Comparison of ENCODE assay signal across 26 mouse cellular contexts in the genomic region with DNA sequence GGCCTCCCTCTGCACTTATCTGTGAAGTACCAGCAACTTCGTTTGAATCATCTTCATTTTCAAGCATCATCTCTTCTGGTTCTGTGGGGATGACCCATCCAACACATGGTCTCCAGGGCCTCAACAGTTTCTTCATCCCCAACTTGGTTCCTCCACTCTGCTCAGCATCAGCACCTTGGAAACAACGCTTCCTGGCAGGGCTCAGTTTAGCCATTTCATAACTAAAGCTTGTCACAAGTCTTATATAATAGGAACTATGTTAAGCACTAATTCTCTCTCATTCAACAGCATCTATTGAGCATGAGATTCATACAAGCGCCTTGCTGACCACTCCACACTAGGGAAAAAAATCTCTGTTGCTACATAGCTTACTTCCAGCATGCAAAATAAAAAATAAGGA. TPM values are rescaled to one million over a fixed set of nuclear protein-coding genes. Genes with fewer than 3 reads are reported as not detected.
"Had no signal": no experiment of that assay in that cellular context is flagged by ENCODE, and none has a peak within 500 bp of the region (broad histone marks: within the 10 kb centered on the region; RNA-seq: fewer than 3 reads in every experiment).

No protein-coding gene starts in this region.

- ATAC-seq: hindbrain, embryonic 16.5 days; inflammation-experienced regulatory T-cells, adult 6 months; intestine, embryonic 15.5 days; intestine, postnatal 0 days had no signal

- H3K9me3 ChIP-seq: heart, embryonic 12.5 days; hindbrain, embryonic 10.5 days; hindbrain, embryonic 12.5 days; intestine, embryonic 15.5 days; limb, embryonic 10.5 days; limb, embryonic 12.5 days; liver, embryonic 13.5 days had no signal

- H3K4me3 ChIP-seq: gastrocnemius, adult 2 months; heart, adult 2 months; heart, embryonic 12.5 days; hindbrain, embryonic 10.5 days; hindbrain, embryonic 12.5 days; intestine, embryonic 15.5 days; layer of hippocampus, adult 2 months; limb, embryonic 10.5 days; limb, embryonic 12.5 days; liver, embryonic 13.5 days had no signal

- H3K27ac ChIP-seq: gastrocnemius, adult 2 months; heart, adult 2 months; hindbrain, embryonic 10.5 days; hindbrain, embryonic 12.5 days; hindbrain, embryonic 14.5 days; intestine, embryonic 15.5 days; layer of hippocampus, adult 2 months; limb, embryonic 10.5 days; limb, embryonic 12.5 days; liver, embryonic 13.5 days had no signal

- DNase-seq: gastrocnemius, adult 2 months; gastrocnemius, postnatal 10 days; gastrocnemius, postnatal 25 days; heart, adult 2 months; heart, postnatal 10 days; heart, postnatal 4 days; kidney, adult 18-20 months; kidney, adult 8-10 months; kidney, postnatal 10 days; kidney, postnatal 25 days; kidney, postnatal 4 days; liver; liver, embryonic 13.5 days had no signal

- H3K4me2 ChIP-seq: heart, embryonic 12.5 days; hindbrain, embryonic 12.5 days; hindbrain, embryonic 14.5 days; intestine, embryonic 15.5 days; limb, embryonic 12.5 days; liver, embryonic 11.5 days; liver, embryonic 13.5 days had no signal

- H3K27me3 ChIP-seq: heart, embryonic 12.5 days; hindbrain, embryonic 12.5 days; intestine, embryonic 15.5 days; limb, embryonic 12.5 days; liver, embryonic 13.5 days had no signal

- H3K4me1 ChIP-seq: heart, embryonic 12.5 days; hindbrain, embryonic 10.5 days; hindbrain, embryonic 12.5 days; intestine, embryonic 15.5 days; limb, embryonic 10.5 days; limb, embryonic 12.5 days; liver, embryonic 13.5 days had no signal

- H3K9ac ChIP-seq: heart, embryonic 12.5 days; hindbrain, embryonic 12.5 days; hindbrain, embryonic 14.5 days; intestine, embryonic 15.5 days; limb, embryonic 12.5 days; liver, embryonic 13.5 days had no signal

- H3K36me3 ChIP-seq: heart, embryonic 12.5 days; hindbrain, embryonic 10.5 days; hindbrain, embryonic 12.5 days; intestine, embryonic 15.5 days; limb, embryonic 10.5 days; limb, embryonic 12.5 days; liver, embryonic 13.5 days had no signal

RNA-seq across cellular contexts. Expression of a gene that starts 38.1 kb away (rescaled TPM):
- polyA plus RNA-seq: heart, embryonic 12.5 days; heart, embryonic 14.5 days had no signal
